Mouse (Mus musculus): ENCODE measurements around the gene Dtx2. TPM values are rescaled to one million over a fixed set of nuclear protein-coding genes. Genes with fewer than 3 reads are reported as not detected.
"Not testable (repeated sequence)": the region's sequence is repeated elsewhere in the genome, so short reads cannot be mapped to it uniquely, and the experiment has no call there.

Dtx2 gene
- polyA plus RNA-seq, 1 experiment from 2014 or later: 10.1 TPM

DNA sequence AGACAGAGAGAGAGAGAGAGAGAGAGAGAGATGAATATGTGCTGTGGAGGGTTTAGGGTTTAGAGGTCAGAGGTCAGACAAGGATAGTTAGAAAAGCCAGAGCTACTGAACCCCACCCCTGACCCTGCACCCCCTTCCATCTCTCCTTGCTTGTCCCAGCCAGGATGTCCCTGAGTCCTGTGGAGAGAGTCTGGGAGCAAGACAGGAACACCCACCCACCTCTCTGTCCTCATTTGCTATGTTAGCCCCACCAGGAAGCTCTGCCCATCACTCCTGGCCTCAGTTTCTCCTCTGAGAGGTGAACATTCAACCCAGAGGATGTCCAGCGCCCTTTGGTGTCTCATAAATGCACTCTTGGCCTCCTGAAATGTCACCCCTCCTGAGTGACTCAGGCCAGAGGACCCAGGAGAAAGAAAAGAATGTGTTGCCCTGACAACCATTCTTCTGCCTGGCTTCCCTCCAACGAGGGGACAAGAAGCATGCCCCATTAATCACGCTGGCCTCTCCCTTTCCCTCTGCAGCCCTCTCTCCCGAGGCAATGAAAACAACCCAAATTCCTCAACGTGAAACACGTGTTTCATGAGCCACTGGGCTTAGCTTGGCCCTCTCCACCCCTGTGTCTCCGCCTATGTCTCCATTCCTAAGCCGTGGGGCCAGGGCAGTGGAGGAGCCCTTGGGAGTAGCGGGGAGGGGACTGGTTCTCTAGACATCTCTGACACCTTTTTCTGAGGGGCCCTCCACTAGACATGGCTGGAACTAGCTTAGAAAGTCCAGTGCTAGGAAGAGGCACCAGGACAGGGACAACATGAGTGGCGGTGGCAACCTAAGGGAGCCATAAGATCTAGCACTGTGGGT is 56.9 kb downstream of the Dtx2 start:
- Histone ChIP-seq H3K36me3 (ENCODE audit: inconsistent target) (no peaks in the 10 kb centered on the region), H3K27ac (no peak overlapping the region), H3K79me2 (ENCODE audit: inconsistent target) (no peaks in the 10 kb centered on the region), H3K4me3 (ENCODE audit: inconsistent target) (no peak overlapping the region)
- WGBS (ENCODE audit: missing documents): 63% methylated on average over 10 of the region's 10 CpGs

DNA sequence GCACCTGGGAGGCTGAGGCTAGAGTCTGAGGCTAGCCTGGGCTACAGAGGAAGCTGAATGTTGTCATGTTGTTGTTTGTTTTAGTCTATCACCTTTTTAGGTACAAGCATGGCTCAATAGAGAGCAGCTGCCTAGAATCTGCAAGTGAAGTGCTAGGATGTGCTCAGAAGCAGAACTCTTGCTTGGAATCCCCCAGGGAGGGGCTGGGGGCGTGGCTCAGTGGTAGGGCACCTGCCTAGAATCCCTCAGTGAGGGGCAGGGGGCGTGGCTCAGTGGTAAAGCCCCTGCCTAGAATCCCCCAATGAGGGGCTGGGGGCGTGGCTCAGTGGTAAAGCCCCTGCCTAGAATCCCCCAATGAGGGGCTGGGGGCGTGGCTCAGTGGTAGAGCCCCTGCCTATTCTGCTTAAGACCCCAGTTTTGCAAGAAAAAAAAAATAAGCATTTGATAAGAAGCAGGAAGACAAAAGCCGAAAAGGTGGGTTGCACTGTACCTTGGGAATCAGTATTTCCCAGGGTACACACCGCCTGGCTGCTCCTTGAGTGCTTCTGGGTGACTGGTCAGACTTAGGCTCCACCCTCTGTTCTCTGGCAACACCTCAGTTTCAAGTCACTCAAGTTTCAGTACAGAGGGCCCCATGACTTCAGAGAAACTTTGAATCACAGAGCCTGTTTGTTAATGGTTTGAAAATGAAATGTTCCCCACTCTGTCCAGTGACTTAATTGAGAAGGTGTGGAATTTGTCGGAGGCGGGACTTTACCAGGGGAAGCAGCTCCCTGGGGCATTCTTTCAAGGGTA is 58.5 kb downstream of the Dtx2 start:
- Histone ChIP-seq H3K4me3 (ENCODE audit: inconsistent target) (no peak overlapping the region), H3K36me3 (ENCODE audit: inconsistent target) (no peaks in the 10 kb centered on the region), H3K27ac (no peak overlapping the region), H3K79me2 (ENCODE audit: inconsistent target) (no peaks in the 10 kb centered on the region)
- WGBS (ENCODE audit: missing documents): 80% methylated on average over 8 of the region's 8 CpGs

DNA sequence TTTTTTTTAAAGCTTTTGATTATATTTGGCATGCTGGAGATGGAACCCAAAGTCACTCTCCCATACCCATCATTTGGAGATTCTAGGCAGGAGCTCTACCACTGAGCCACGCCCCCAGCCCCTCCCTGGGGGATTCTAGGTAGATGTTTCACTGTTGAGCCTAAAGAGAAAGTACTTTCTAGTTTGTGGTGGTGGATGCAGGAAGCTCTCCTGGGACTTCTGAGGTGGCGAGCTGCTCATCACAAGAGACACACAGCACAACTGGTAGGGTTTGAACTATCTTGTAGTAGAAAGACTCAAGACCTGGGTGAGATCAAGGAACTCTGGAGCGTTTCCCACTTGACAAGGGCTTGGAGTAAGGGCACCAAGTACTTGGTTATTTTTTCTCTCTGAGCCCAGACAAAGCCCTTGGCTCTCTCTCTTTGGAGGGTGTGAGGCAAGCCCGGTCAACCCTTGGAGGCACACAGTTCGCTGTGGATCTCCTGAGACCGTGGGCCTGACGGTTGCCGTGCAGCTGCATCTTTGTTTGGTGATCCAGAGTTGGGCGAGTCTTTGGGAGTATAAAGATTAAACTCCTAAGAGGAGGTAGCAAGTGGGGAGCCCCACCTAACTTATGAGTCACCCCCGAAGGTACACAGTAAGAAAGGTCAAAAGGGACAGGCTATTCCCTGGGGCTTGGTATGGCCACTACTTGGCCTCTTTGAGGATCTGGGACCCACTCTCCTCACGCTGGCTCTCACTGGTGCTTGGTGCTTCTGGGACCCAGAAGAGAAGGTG is 59.9 kb downstream of the Dtx2 start, which contains the start of gene Upk3bl:
Upk3bl (plus strand) TSS at position 192 of the 777 bp plus-strand sequence.
- Histone ChIP-seq H3K27ac (no peak within 1 kb of the TSS), H3K36me3 (ENCODE audit: inconsistent target) (no peaks in the 10 kb centered on the region), H3K4me3 (ENCODE audit: inconsistent target) (no peak within 1 kb of the TSS), H3K79me2 (ENCODE audit: inconsistent target) (no peaks in the 10 kb centered on the region)
- 88% methylated on average over 11 of the region's 11 CpGs for WGBS (ENCODE audit: missing documents)

DNA sequence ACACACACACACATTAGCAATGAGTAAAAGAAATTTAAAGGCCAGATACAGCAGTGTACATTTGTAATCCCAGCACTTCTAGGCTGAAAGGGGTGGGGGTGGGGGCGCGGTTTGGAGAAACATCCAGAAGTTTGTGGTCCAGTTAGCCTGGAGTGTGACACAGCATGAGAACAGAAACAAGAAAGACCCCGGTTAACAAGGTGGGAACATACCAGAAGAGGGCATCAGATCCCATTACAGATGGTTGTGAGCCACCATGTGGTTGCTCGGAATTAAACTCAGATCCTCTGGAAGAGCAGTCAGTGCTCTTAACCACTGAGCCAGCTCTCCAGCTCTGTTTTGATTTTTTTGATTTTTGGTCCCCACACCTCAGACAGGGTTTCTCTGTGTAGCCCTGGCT is 61.5 kb downstream of the Dtx2 start:
- Histone ChIP-seq H3K27ac (no peak overlapping the region), H3K36me3 (ENCODE audit: inconsistent target) (no peaks in the 10 kb centered on the region), H3K4me3 (ENCODE audit: inconsistent target) (no peak overlapping the region), H3K79me2 (ENCODE audit: inconsistent target) (no peaks in the 10 kb centered on the region)
- 75% methylated on average over 4 of the region's 4 CpGs for WGBS (ENCODE audit: missing documents)

DNA sequence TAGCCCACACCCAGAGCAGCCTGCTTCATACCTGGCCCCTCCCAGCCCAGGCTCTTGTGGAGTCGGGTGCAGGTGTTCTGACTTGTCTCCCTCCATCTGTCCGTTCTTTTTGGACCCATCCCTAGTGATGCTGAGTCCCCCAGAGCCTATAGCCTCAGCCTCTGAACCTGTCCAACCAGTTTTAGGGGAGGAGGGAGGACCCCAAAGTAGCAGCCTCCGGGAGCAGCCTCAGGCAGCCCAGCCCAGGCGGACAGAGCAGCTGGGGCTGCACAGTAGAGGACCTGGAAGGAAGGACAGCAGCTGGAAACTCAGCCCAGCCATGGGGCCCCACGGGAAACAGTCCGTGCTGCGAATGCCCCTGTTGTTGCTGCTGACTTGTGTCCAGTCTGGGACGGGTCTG is 62.5 kb downstream of the Dtx2 start:
- WGBS (ENCODE audit: missing documents): 55% methylated on average over 8 of the region's 8 CpGs
- H3K79me2 ChIP-seq (ENCODE audit: inconsistent target): no peaks in the 10 kb centered on the region
- H3K4me3 ChIP-seq (ENCODE audit: inconsistent target): no peak overlapping the region
- H3K36me3 ChIP-seq (ENCODE audit: inconsistent target): no peaks in the 10 kb centered on the region
- H3K27ac ChIP-seq: no peak overlapping the region

DNA sequence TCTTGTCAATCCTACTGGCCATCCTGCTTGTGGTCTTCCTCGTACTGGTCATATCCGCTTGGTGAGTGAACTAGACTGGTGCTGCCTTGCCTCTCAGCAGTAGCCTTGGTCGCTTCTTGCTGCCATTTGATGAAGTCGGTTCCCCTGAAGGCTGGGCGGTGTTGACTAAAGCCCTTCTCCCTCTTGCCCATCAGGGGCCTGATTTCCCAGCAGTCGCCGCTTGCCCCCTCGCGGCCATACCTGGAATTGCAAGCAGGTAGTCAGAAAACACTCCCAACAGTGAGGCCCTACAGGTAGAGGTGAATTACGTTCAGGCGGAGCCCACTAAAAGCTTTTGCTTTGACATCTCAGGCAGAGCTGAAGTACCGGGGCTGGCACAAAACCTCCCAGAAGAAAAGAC is 67.0 kb downstream of the Dtx2 start:
- Histone ChIP-seq H3K79me2 (ENCODE audit: inconsistent target) (no peaks in the 10 kb centered on the region), H3K27ac (no peak overlapping the region), H3K4me3 (ENCODE audit: inconsistent target) (no peak overlapping the region), H3K36me3 (ENCODE audit: inconsistent target) (no peaks in the 10 kb centered on the region)
- WGBS (ENCODE audit: missing documents): 22% methylated on average over 11 of the region's 12 CpGs

DNA sequence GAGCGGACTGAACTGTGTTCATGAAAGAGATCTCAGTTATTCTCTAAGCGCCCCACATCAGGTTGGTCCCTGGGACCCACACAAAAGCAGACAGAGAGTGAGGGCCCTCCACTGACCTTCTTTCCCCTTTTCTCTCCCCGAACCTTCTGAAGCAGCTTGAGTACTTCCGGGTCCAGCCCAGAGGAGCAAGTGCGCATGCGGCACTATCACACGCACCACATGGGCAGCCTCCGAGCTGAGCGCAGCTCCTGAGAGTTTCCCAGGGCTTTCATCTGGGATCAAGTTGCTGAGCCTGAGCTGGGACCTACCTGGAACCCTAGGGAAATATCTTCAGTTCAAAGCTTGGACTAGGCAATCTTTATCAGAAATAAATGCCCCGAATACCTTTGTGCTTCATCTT is 69.3 kb downstream of the Dtx2 start:
- Histone ChIP-seq H3K36me3 (ENCODE audit: inconsistent target) (no peaks in the 10 kb centered on the region), H3K27ac (no peak overlapping the region), H3K79me2 (ENCODE audit: inconsistent target) (no peaks in the 10 kb centered on the region), H3K4me3 (ENCODE audit: inconsistent target) (no peak overlapping the region)
- 89% methylated on average over 10 of the region's 10 CpGs for WGBS (ENCODE audit: missing documents)

DNA sequence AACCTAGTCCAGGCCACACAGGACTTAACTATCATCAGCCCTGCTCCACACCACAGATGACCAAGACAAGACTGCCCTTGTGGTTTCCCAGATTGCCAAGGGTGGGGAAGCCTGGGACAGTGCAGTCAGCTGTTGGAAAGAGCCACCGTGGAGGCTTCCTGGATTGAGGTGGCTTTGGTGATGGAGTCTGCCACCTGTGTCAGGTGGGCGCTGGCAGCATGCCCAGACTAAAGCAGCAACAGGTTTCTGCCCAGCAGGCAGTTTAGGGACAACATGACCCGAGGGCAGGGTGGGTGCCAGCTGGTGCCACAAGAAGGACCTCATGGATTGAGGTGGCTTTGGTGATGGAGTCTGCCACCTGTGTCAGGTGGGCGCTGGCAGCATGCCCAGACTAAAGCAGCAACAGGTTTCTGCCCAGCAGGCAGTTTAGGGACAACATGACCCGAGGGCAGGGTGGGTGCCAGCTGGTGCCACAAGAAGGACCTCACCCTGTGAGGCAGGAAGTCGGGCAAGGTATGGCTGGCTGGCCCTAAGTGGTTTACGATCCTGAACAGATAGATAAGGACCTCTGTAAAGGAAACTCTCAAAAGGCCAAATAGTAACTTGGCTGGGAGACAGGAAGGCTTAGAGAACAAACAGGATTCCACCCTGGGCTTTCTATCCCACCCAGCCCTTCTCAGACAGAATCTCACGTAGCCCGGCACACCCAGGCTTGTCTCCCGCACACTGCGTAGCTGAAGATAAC is 72.0 kb downstream of the Dtx2 start:
- not testable (repeated sequence) for H3K27ac ChIP-seq; H3K79me2 ChIP-seq (ENCODE audit: inconsistent target); H3K4me3 ChIP-seq (ENCODE audit: inconsistent target); H3K36me3 ChIP-seq (ENCODE audit: inconsistent target)
- 75% methylated on average over 7 of the region's 11 CpGs for WGBS (ENCODE audit: missing documents)

DNA sequence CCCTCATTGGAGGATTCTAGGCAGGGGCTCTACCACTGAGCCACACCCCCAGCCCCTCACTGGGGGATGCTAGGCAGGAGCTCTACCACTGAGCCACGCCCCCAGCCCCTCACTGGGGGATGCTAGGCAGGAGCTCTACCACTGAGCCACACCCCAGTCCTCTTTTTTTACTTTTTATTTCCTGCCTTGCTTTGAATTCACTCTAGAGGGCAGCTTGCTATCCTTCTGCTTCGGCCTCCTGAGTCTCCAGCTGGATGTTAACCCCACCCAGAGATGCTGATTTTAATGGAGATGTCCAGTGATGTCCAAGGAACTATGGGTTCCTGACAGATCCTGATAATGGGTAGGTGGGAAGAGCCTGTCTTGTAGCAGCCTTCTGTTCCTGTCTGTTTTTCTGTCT is 74.8 kb downstream of the Dtx2 start:
- Histone ChIP-seq H3K79me2 (ENCODE audit: inconsistent target) (no peaks in the 10 kb centered on the region), H3K27ac (no peak overlapping the region), H3K36me3 (ENCODE audit: inconsistent target) (no peaks in the 10 kb centered on the region), H3K4me3 (ENCODE audit: inconsistent target) (no peak overlapping the region)
- 78% methylated on average over 2 of the region's 2 CpGs for WGBS (ENCODE audit: missing documents)

DNA sequence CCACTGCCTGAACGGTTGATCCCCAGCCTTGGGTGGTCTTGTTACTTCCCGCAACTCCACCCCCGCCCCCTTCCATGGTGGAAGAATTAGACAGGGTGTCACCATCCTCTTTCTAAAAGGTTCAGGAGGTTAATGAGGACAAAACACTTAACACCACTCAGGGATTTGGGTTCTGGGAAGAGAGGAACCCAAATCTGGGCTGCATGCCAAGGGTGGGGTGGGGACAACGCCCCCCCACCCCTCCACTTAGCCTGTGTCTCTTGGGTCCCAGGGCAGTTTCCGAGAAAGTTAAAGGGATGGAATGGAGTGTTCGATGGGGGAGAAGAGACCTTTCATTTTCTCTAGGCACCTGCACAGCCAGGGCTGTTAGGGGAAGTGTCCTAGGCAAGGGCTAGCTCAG is 78.5 kb downstream of the Dtx2 start:
- Histone ChIP-seq H3K79me2 (ENCODE audit: inconsistent target) (no peaks in the 10 kb centered on the region), H3K4me3 (ENCODE audit: inconsistent target) (no peak overlapping the region), H3K36me3 (ENCODE audit: inconsistent target) (no peaks in the 10 kb centered on the region), H3K27ac (no peak overlapping the region)
- WGBS (ENCODE audit: missing documents): 72% methylated on average over 6 of the region's 6 CpGs

DNA sequence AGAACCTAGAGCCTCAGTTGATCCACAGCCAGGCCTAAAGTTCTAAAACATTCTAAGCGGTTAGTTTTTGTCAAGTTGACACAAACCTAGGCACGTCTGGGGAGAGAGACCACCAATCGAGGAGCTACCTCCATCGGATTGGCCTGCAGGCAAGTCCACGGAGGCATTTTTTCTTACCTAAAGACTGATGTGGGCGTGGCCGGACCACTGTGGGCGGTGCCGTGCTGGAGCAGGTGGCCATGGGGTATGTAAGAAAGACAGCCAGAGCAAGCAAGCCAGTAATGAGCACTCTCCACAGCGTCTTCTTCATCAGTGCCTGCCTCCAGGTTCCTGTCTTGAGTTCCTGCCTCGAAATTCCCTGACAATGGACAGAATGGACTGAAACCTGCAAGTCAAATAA is 78.9 kb downstream of the Dtx2 start:
- no peaks in the 10 kb centered on the region for H3K79me2 ChIP-seq (ENCODE audit: inconsistent target)
- no peak overlapping the region for H3K27ac ChIP-seq
- no peak overlapping the region for H3K4me3 ChIP-seq (ENCODE audit: inconsistent target)
- 90% methylated on average over 11 of the region's 11 CpGs for WGBS (ENCODE audit: missing documents)
- H3K36me3 ChIP-seq (ENCODE audit: inconsistent target): no peaks in the 10 kb centered on the region

DNA sequence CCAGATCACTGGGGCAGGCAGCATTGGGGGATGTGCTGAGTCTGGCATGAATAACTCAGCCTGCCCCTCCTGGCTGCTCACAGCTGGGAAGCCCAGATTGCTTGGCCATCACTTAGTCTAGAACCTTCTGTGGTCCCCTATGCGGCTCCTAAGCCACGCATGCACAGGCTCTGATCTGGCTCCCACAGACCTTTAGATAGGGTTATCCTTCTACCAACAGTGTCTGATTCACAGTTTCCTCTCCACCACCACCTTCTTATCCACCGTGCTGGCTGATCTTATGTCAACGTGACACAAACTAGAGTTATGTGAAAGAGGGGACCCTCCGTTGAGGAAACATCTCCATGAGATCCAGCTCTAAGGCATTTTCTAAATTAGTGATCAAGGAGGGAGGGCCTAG is 80.5 kb downstream of the Dtx2 start:
- Histone ChIP-seq H3K27ac (no peak overlapping the region), H3K36me3 (ENCODE audit: inconsistent target) (no peaks in the 10 kb centered on the region), H3K4me3 (ENCODE audit: inconsistent target) (no peak overlapping the region), H3K79me2 (ENCODE audit: inconsistent target) (no peaks in the 10 kb centered on the region)
- 87% methylated on average over 5 of the region's 5 CpGs for WGBS (ENCODE audit: missing documents)

DNA sequence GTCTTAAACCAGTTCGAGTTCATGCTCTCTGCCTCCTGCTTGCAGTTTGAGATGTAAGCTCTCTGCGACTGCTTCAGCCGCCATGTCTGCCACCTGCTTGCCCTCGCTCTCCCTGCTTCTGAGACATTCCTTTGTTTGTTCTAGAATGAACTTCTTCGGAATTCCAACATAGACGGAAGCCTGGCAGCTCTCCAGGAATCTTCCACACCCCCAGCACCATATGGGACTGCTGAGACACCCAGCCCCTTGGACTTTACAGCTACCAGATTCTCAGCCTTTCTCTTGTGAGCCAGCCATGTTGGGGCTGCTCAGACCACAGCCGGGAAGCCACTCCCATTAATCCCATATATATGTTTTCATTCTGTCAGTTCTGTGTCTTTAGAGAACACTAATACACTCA is 81.7 kb downstream of the Dtx2 start:
- Histone ChIP-seq H3K27ac (no peak overlapping the region), H3K4me3 (ENCODE audit: inconsistent target) (no peak overlapping the region), H3K36me3 (ENCODE audit: inconsistent target) (no peaks in the 10 kb centered on the region), H3K79me2 (ENCODE audit: inconsistent target) (no peaks in the 10 kb centered on the region)
- 81% methylated on average over 7 of the region's 7 CpGs for WGBS (ENCODE audit: missing documents)

DNA sequence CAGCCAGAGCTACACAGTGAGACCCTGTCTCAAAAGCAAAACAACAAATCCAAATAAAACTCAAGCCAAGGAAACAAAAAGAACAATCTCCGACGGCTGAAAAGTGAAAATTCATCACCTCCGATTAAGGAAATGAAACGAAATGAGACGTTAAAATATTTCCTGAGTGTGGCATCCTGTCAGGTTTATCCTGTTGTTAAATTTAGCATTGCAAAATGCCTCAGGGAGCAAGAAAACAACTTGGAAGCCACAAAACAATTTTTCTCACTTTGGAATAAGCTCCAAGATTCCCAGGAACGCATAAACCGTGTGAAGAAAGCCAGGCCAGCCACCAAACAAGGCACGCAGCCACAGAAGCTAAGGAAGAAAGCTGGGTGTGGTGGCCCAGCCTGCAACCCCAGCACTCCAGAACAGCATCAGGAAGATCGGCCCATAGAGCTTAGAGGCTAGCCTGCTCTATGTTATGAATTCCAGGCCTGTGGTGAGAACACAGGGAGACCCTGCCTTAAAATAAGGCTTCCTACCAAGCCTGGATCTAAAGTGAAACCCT is 82.5 kb downstream of the Dtx2 start:
- Histone ChIP-seq H3K79me2 (ENCODE audit: inconsistent target) (no peaks in the 10 kb centered on the region), H3K36me3 (ENCODE audit: inconsistent target) (no peaks in the 10 kb centered on the region), H3K27ac (peak overlapping the region; percentile 35), H3K4me3 (ENCODE audit: inconsistent target) (no peak overlapping the region)
- WGBS (ENCODE audit: missing documents): 13% methylated on average over 9 of the region's 9 CpGs
